Mouse (Mus musculus) 416B (cell line): ENCODE results near the gene Psmd4.
"Not testable (repeated sequence)": the region's sequence is repeated elsewhere in the genome, so short reads cannot be mapped to it uniquely, and the experiment has no call there.

Source experiments
- DNase-seq: peaks from one replicate; pipeline ENCODE4 v3.0.0; 2011; ENCODE audit warnings: low read depth

The Psmd4 gene

DNA sequence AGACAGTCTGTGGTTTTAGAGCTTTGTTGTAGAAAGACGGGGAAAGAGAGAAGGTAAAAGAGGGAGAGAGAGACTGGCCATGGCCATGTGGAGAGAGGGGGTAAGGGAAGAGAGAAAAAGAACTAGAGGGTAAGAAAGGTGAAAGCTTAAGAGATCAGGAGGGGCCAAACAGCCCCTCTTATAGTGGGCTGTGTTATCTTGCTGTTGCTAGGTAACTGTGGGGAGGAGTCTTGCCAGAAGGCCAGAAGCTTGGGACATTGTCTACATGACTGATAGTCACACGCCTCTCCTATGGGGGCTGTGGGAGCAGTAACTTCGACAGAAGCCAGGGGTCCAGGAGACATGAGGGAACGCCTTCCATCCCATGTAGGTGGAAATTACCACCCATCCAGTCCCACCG, 17.2 kb downstream of the Psmd4 start:
- DNase-seq, result no peak

DNA sequence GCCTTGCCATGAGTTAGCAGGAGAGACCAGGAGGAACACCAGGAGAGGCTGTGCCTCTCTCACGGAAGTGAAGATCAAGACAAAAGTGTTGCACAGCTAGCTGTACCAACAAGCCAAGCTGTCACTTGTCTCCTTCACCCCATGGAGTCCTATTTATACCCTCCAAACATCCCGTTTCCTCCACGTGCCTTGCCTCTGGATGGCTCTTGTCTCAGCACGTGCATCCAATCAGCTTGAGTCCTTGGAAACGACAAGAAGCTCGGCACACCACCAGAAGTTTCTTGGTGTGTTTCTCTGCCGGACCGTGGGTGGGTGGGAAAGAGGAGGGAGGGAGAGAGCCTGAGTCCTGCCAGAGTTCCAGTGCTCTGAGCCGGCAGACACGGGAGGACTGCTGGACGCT, 17.9 kb downstream of the Psmd4 start:
- no peak for DNase-seq

DNA sequence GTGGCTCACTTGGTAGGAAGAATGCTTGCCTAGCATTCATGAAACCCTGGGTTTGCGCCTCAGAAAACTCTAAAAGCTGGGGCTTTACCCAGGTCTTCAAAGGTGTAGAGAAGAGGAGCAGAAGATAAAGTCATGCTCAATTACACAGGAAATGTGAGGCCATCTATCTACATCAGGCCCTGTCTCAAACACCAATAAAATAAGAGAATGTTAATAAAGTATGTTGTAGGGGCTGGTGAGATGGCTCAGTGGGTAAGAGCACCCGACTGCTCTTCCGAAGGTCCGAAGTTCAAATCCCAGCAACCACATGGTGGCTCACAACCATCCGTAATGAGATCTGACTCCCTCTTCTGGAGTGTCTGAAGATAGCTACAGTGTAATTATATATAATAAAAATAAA, 21.5 kb downstream of the Psmd4 start:
- DNase-seq, result not testable (repeated sequence)

DNA sequence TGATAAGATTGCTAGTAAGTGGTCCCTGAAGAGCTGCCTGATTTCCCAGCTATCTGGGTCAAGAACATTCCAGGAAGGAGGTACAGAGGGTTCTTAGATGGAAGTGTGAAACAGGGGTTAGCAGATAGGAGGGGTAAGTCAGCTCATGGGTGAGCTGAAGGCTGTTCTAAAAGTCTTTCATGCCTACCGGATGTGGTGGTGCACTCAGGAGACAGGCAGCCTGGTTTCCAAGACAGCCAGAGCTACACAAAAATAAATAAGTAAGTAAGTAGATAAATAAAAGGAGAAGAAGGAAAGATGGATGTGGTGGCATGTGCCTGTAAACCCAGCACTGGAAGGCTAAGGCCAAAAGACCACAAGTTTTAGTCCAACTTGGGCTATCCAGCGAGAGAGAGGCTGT, 23.7 kb downstream of the Psmd4 start:
- no peak for DNase-seq

DNA sequence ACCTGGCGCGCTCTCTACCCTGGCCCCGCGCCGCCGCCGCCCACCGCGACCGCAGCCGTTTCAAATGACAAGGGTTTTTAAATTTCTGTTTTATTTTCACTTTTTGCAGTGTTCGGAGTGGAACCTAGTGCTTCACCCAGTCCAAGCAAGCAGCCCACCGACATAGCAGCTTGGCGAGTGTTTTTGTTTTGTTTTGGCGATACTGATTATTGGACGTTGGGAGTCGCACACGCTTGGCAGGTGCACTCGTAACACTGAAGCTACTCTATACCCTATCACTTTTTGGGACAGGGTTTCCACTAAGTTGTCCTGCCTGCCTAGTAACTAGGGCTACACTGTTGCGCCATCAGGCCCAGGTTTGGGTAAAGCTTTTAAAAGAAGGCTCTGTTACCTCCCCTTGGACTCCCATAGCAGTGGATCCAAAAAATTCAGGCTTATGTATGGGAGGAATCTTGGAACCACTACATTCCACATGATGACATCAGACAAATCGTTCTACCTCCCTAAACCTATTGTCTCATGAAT, 25.8 kb downstream of the Psmd4 start:
- DNase-seq, result no peak

DNA sequence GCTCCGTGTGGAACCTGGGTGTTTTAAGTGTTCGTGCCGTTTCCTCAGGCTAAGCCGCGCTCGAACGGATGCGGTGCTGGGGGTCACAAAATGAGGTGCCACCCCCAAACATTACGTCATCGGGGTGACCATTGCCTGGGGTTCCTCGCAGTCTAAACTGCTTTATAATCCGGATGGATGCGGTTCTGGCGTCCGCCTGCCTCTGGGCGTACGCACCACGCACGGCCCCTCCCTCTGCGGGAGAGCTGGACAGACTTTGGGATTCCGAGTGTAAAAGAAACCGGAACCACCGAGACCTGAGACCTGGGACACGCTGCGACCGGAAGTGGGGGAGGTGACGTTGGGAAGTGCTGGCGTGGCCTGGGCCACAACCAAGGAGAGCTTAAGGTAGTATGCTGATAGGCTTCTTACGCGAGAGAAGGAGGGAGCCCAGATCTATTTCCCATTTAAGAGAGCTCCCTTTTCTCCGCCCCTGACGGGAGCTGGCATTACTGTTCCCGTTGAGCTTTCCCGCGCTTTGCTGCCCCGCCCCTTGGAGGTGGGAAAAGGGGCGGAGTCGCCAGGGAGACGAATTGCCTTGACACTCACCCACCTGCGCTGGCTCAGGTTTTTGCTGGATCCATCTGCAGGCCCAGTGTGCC, 26.4 kb downstream of the Psmd4 start:
- peak; percentile 99 for DNase-seq

DNA sequence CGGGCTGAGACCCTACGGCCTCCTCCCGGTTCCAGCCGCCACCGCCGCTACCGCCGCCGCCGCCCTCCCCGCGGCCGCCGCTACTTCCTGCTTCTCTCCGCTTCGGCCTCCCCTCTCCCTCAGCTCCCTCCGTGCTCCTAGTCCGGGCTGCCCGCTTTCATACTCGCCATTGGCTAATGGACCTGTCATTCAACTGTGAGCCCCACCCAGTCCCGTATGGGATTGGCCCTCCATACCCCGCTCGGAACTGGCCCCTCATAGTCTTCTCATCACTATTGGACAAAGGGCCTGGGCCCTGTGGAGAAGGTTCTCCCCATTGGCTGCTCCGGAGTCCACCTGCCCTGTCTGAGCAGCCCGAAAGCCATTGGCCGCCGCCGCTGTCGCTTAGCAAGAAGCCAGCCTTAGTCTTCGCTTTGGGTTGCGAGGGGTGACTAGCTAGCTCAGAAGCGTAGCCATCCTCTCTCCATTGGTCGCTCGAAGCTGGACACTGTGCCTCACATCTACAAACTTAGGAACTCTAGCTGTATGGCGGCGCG, 27.0 kb downstream of the Psmd4 start, which contains the start of gene Zfp687:
Gene Zfp687 (minus strand): TSS at position 112 of the 536 bp plus-strand sequence.
- peak; percentile 100 for DNase-seq

DNA sequence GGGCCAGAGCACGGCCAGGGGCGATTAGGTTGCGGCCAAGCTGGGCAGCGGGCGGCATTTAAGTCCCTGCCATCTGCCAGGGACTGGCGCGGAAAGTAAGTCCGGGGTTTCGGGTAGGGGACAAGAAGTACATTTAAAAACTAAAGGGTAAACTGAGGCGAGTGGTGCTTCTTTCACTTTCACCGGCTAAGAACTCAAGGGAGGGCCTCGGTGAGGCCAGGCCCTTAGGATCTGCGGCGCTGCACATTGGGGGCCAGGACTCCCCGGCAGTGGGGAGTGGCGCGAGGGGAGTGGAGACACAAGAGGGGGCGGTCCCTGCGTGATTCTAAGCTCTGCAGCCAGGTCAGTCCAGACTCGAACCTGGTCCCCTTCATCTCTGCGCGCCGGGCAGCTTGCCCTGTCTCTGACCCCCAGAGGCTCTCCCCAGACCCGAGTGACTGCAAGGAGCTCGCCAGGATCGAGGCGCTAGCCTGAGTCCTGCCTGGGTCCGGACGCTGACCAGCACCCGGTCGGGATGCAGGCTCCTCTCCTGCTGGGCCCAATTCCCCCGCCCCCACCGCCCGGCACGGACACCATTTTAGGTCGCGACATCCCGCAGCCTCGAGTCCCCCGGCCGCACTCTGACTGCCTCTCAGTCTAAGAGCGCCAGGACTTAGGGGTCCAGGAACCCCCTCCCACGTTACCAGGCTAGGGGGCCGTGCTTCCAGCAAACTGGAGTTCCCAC, 27.8 kb downstream of the Psmd4 start:
- DNase-seq, result peak; percentile 69

DNA sequence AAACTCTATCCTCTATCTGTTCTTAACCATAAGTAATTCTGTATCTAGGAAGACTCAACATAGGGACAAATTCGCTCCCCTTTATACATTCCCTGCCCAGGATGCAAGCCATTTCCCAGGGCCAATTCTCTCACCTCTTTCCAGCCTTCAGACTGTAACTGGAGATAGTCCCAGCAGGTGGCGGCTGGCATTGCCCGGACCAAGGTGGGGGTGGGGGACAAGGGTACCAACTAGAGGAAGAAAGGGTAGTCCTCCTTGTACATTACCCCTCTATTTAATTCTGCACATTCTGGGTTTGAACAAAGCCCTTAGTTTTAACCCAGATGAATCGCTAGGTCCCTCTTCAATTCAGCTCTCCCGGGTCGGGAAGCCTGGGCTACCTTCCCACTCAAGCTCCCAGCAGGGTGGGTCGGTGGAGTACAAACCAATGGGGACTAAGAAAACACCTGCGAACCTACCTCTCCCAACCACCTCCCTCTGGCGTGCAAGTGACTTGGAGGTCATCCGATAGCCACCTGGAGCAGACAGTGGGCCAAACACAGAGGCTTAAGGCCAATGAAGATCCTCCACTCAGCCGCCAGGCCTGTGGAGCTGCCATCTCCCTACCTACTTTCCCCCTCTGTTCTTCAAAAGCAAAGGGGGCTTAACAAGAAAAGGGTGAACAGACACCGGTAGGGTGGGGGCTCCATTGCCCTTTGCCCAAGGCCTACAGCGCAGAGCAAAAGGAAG, 28.6 kb downstream of the Psmd4 start:
- DNase-seq, result no peak

DNA sequence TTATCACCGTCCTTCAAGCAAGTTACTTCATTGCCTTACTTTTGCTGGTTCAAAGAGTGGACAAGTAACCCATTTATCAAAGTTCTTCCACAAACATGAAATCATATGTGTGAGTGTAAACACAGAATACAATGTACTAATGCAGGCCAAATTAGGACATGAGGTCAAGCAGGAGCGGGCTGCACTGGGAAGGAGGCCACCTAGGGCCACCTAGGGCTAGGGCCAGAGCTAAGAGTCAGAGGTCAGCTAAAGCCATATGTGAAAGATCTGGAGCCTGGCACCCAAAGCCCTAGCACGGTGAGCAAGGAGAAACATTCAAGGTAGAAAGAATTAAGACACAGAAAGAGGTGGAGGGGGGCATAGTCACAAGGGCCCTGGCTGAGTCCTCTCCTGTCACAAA, 29.4 kb downstream of the Psmd4 start:
- no peak for DNase-seq

DNA sequence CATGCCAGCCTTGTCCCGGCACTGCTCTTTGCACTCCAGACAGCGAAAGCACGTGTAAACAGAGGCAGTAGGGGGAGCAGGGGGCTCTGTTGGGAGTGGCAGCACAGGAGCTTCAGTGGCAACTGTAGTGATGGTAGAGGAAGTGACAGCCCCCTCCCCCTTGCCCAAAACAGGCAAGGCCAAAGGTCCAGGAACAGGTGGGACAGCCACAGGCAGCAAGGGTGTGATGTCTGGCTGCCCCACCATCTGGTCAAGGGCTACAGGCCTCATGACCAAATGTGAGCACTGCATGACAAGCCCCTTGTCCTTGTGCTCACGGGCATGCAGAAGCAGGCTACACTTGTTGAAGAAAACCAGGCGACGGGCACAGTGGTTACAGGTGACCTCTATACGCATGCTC, 32.0 kb downstream of the Psmd4 start:
- no peak for DNase-seq

DNA sequence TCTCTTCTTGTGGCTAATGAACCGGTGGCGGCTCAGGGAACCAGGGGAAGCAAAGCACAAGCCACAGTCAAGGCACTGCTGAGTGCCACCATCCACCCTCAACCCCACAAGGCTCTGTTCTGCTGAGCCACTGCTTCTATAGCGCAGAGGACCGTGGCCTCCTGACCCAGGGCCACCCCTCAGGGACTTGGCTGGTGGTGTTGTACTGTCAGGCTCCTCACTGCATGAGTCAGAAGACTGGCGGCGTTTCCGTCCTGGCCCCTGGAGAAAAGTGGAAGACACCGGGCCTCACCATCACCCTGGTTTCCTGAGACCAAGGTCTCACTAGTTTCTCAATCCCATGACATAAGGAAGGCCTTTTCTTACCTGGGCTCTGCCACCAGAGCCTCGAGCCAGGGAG, 34.7 kb downstream of the Psmd4 start:
- peak; percentile 70 for DNase-seq

DNA sequence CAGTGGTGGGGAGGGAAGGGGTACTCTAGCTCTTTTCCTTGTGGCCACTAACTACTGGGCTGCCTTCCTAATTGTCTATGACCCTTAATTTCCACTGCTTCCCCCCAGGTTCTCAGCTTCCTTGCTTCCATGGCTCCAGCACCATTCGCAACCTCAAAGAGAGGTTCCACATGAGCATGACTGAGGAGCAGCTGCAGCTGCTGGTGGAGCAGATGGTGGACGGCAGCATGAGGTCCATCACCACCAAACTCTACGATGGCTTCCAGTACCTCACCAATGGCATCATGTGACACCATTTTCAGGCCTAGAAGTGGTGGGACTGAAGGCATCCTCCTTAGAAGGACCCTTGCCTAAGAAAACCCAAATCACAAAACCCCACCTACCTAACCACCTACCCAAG, 36.8 kb downstream of the Psmd4 start:
- DNase-seq, result no peak

DNA sequence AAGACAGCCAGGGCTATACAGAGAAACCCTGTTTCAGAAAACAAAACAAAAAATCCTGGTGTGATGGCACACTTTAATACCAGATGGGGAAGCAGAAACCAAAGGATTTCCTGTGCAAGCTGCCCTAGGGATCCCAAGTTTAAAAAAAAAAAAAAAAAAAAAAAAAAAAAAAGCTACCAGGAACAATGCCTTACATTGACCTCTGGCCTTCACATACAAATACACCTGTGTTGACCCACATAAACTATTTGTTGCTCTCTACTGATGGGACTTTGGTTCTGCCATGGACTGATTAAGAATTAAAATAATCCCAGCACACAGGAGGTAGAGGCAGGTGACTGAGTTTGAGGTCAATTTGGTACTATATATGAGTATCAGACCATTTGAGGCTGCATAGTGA, 39.1 kb downstream of the Psmd4 start:
- DNase-seq, result peak; percentile 41

DNA sequence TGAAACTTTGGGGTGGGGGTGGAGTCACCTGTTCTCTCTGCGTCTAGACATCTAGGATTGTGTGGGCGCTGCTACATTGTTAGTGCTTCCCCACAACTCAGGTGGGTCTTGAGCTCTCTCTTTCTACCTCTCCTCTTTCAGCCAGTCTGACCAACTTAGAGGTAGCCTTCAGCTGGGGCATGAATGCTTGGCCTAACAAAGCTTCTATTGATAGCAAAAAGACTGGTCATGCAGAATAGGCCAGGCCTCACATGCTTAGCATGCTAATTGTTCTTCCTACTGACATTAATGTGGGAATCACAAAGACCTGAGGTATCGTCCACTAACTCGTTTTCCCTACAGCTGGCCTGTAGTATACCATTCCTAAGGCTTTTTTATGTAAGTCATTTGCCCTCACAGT, 39.8 kb downstream of the Psmd4 start:
- no peak for DNase-seq

DNA sequence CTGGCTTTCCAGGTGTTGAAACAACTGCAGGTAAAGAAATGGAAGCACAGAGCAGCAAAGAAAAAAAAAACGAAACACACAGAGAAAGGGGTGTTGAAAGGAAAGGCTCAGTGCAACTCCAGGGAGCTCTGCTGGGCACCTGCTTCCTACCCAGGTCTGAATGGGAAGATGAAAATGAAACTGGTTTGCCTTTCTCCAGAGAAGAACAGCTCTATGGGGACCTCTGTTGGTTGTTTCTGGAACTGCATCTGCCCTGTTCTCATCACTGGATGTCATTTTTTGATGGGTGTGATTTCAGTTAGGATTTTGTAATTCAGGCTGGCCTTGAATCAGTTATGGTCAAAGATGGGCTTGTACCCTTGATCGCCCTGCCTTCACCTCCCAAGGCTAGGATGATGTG, 45.5 kb downstream of the Psmd4 start:
- DNase-seq, result peak; percentile 82

DNA sequence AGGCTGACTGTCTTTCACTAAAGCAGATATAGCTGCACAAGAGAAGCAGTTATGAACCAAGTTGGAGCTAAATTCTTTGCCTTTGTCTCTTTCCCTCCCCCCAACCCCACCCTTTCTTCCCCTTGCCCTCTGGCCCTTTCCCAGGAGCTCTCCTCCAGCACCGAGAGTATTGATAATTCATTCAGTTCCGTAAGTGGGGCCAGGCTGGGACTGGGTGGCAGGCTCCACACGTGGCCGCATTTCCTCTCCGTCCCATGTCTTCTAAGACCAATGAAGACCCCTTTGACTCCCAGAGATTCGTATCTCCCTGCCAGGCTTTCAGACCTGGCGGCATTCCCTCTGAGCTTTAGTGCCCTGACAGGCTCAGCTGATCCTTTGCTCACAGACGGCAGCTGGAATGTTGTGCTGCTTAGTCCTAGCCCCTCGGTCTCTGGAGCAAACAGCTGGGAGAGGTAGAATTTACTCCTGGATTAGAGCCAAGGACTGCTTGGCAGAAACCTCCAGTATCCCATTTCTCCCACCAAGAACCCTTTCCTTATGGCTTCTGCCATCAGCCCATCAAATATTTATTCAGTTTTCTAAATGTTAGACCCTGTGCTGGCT, 53.2 kb downstream of the Psmd4 start:
- no peak for DNase-seq

DNA sequence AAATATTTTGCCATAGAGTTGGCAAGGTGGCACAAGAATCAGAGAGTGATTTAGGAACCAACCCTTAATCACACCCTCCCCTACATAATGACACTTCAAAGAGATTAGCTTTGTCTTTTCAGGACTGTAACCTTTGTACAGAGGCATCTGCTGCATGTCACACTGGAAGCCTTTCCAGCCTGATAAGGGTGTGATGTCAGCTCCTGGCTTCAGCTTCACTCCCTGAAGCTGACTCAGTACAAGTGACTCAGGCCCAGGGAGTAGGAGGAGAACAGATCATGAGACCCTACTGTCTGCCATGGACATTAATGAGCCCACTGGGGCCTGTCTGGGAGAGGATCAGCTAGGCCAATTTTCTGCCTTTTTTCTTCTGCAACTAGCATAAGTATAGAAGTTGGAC, 54.8 kb downstream of the Psmd4 start:
- peak; percentile 63 for DNase-seq

DNA sequence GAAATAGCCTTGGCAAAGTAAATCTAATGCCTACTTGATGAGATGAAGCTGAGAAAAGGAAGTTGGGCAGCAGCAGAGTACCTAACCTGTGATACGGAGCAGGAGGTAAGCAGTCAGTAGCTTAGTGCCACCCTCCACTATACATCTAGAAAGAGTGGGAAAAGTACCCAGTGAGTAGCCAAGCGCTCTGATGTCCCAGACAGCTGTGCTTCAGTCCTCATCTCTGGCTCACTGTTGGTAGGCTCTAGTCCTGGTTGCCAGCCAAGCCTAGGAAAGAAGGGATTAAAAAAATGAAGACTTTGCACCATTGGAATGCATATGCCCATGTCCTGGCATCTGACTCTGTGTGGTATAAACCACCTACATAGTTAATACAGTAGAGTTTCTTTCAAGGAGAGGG, 56.9 kb downstream of the Psmd4 start:
- DNase-seq, result no peak

DNA sequence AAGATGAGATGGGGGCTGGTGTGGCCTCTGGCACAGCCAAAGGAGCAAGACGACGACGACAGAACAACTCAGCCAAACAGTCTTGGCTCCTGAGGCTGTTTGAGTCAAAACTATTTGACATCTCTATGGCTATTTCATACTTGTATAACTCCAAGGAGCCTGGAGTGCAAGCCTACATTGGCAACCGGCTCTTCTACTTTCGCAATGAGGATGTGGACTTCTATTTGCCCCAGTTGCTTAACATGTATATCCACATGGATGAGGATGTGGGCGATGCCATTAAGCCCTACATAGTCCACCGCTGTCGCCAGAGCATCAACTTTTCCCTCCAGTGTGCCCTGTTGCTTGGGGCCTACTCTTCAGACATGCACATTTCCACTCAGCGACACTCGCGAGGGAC, 58.1 kb downstream of the Psmd4 start:
- peak; percentile 32 for DNase-seq
